In the genomic region with DNA sequence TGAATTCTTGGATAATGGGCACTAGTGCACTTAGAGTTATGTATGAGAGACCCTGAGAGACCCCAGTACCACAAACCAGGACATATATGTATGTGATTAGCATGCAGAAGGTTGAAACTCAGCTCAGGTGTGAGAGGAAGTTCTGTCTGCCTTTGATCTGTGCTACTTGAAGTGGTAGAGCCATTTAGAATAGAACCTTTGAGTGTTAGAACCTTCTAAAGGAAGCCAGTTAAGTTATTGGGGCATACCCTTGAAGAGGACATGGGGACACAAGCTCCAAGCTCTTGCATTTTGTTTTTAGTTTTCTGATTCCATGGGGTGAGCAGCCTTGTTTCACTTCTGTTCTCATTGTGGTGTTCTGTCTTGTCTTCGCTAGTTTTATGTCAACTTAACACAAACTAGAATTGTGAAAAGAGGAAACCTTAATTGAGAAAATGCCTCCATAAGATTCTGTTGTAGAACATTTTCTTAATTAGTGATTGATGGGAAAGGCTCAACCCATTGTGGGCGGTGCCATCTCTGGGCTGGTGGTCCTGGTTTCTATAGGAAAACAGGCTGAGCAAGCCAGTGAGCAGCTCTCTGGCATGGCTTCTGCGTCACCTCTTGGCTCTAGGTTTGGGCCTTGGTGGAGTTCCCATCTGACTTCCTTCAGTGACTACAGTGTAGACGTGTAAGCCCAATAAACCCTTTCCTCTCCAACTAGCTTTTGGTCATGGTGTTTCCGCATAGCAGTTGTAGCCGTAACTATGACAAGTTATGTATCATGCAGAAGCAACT, we compare ENCODE assay signal across 15 mouse cellular contexts. TPM values are rescaled to one million over a fixed set of nuclear protein-coding genes. Genes with fewer than 3 reads are reported as not detected.
DNase-seq lines count a peak whose midpoint lies in the region; ATAC-seq and TF ChIP-seq lines count a peak whose summit lies in the region.
"Had no signal": no experiment of that assay in that cellular context is flagged by ENCODE, and none has a peak within 500 bp of the region (broad histone marks: within the 10 kb centered on the region; RNA-seq: fewer than 3 reads in every experiment).

No protein-coding gene starts in this region.

- no peak for TF ChIP-seq EP300 in stomach, postnatal 0 days (optimal IDR thresholded peaks at IDR 0.05)

- peaks cover 19% of the 10 kb centered on the region for H3K4me1 ChIP-seq in kidney, postnatal 0 days (replicated peaks; ENCODE audit: insufficient read depth, low read length)
- H3K4me1 ChIP-seq in kidney, adult 2 months (ENCODE audit: control insufficient read depth, insufficient read depth, low read length), result peaks cover 24% of the 10 kb centered on the region
- H3K4me1 ChIP-seq in stomach, embryonic 15.5 days, result peaks cover 23% of the 10 kb centered on the region; the same call in 1 of the 2 replicates
- H3K4me1 ChIP-seq in stomach, postnatal 0 days (replicated peaks; ENCODE audit: control insufficient read depth, insufficient read depth), result peaks cover 2% of the 10 kb centered on the region; the same call in 1 of the 2 replicates
- H3K4me1 ChIP-seq in hindbrain, embryonic 12.5 days, result peaks cover 41% of the 10 kb centered on the region

- H3K9me3 ChIP-seq in kidney, postnatal 0 days (replicated peaks; ENCODE audit: low read length), result no peaks in the 10 kb centered on the region
- no peaks in the 10 kb centered on the region for H3K9me3 ChIP-seq in stomach, embryonic 15.5 days
- no peaks in the 10 kb centered on the region for H3K9me3 ChIP-seq in stomach, postnatal 0 days (ENCODE audit: control insufficient read depth, low read length)
- no peaks in the 10 kb centered on the region for H3K9me3 ChIP-seq in hindbrain, embryonic 12.5 days (replicated peaks)
- H3K9me3 ChIP-seq: G1E; hindbrain, embryonic 15.5 days; limb, embryonic 12.5 days had no signal

- no peaks in the 10 kb centered on the region for H3K36me3 ChIP-seq in kidney, postnatal 0 days (ENCODE audit: insufficient read depth, low read length)
- H3K36me3 ChIP-seq in kidney, adult 2 months (ENCODE audit: control insufficient read depth, insufficient read depth, low read length), result no peaks in the 10 kb centered on the region
- no peaks in the 10 kb centered on the region for H3K36me3 ChIP-seq in stomach, embryonic 15.5 days
- H3K36me3 ChIP-seq in stomach, postnatal 0 days (ENCODE audit: control insufficient read depth, insufficient read depth, low read length), result no peaks in the 10 kb centered on the region
- H3K36me3 ChIP-seq in hindbrain, embryonic 12.5 days, result no peaks in the 10 kb centered on the region
- H3K36me3 ChIP-seq: hindbrain, embryonic 15.5 days; limb, embryonic 12.5 days had no signal

- DNase-seq in adrenal gland, postnatal 14 days, result peak; percentile 32
- DNase-seq in adrenal gland, postnatal 25 days, result no peak
- no peak for DNase-seq in kidney, postnatal 0 days (ENCODE audit: low spot score)
- no peak for DNase-seq in kidney, adult 2 months
- DNase-seq in stomach, postnatal 0 days (ENCODE audit: low spot score), result no peak
- DNase-seq in Muller cell, postnatal 12 days (ENCODE audit: inconsistent ontology term), result no peak
- DNase-seq: cerebellum, adult 9-10 months; lung, adult 2 months; retina, postnatal 1 day had no signal

- no peak for TF ChIP-seq POLR2A in kidney, adult 2 months (IDR thresholded peaks at IDR 0.05; ENCODE audit: low read depth, low read length)

- no peak overlapping the region for H3K4me2 ChIP-seq in kidney, postnatal 0 days (ENCODE audit: low read length)
- H3K4me2 ChIP-seq in stomach, embryonic 15.5 days, result no peak overlapping the region
- H3K4me2 ChIP-seq in stomach, postnatal 0 days (replicated peaks; ENCODE audit: low read depth), result no peak overlapping the region
- H3K4me2 ChIP-seq in hindbrain, embryonic 12.5 days (replicated peaks), result no peak overlapping the region
- H3K4me2 ChIP-seq: hindbrain, embryonic 15.5 days; limb, embryonic 12.5 days had no signal

- no peaks in the 10 kb centered on the region for H3K27me3 ChIP-seq in kidney, postnatal 0 days (ENCODE audit: insufficient read depth, low read length)
- no peaks in the 10 kb centered on the region for H3K27me3 ChIP-seq in kidney, adult 2 months (replicated peaks; ENCODE audit: control insufficient read depth, insufficient read depth, low read length)
- no peaks in the 10 kb centered on the region for H3K27me3 ChIP-seq in stomach, embryonic 15.5 days (replicated peaks)
- H3K27me3 ChIP-seq in stomach, postnatal 0 days (ENCODE audit: control insufficient read depth, insufficient read depth, low read length), result no peaks in the 10 kb centered on the region
- H3K27me3 ChIP-seq in hindbrain, embryonic 12.5 days, result no peaks in the 10 kb centered on the region
- H3K27me3 ChIP-seq: hindbrain, embryonic 15.5 days; limb, embryonic 12.5 days had no signal

- TF ChIP-seq CTCF in kidney, postnatal 0 days (IDR thresholded peaks at IDR 0.05; ENCODE audit: low read depth), result no peak
- no peak for TF ChIP-seq CTCF in kidney, adult 2 months (conservative IDR thresholded peaks at IDR 0.05; ENCODE audit: insufficient read depth, insufficient read length, low read depth, low read length)
- no peak for TF ChIP-seq CTCF in stomach, postnatal 0 days (IDR thresholded peaks at IDR 0.05; ENCODE audit: low read depth)

- H3K4me3 ChIP-seq in kidney, postnatal 0 days (replicated peaks; ENCODE audit: low read depth, low read length), result no peak overlapping the region
- H3K4me3 ChIP-seq in kidney, adult 2 months (ENCODE audit: insufficient read depth, low read depth, low read length), result no peak overlapping the region
- H3K4me3 ChIP-seq in stomach, embryonic 15.5 days (replicated peaks), result no peak overlapping the region
- no peak overlapping the region for H3K4me3 ChIP-seq in stomach, postnatal 0 days (ENCODE audit: low read depth, low read length)
- H3K4me3 ChIP-seq in hindbrain, embryonic 12.5 days, result no peak overlapping the region
- H3K4me3 ChIP-seq: hindbrain, embryonic 15.5 days; limb, embryonic 12.5 days had no signal

- H3K9ac ChIP-seq in kidney, postnatal 0 days (ENCODE audit: low read depth, low read length), result no peak overlapping the region
- H3K9ac ChIP-seq in stomach, embryonic 15.5 days, result no peak overlapping the region
- H3K9ac ChIP-seq in stomach, postnatal 0 days (ENCODE audit: low read length), result no peak overlapping the region
- no peak overlapping the region for H3K9ac ChIP-seq in hindbrain, embryonic 12.5 days
- H3K9ac ChIP-seq: hindbrain, embryonic 15.5 days; limb, embryonic 12.5 days had no signal

- 74% methylated on average over 6 of the region's 6 CpGs for WGBS in kidney, postnatal 0 days
- WGBS in kidney, adult 2 months, result 82% methylated on average over 6 of the region's 6 CpGs
- 84% methylated on average over 6 of the region's 6 CpGs for WGBS in stomach, embryonic 15.5 days
- WGBS in stomach, postnatal 0 days, result 79% methylated on average over 6 of the region's 6 CpGs
- 88% methylated on average over 6 of the region's 6 CpGs for WGBS in hindbrain, embryonic 12.5 days

- ATAC-seq in kidney, postnatal 0 days (replicated peaks; ENCODE audit: low FRiP score, low read depth), result no peak
- 0 out of 2 replicates have a peak, but pooled peaks have one; percentile 59 for ATAC-seq in stomach, embryonic 15.5 days (ENCODE audit: insufficient read depth, low FRiP score, low read depth)
- no peak for ATAC-seq in stomach, postnatal 0 days (ENCODE audit: low FRiP score, low TSS enrichment)
- no peak for ATAC-seq in hindbrain, embryonic 12.5 days (ENCODE audit: low FRiP score)
- ATAC-seq: forebrain, embryonic 16.5 days had no signal

- 0 out of 2 replicates have a peak overlapping the region, but pooled peaks have one; percentile 43 for H3K27ac ChIP-seq in kidney, postnatal 0 days
- no peak overlapping the region for H3K27ac ChIP-seq in kidney, adult 2 months (ENCODE audit: insufficient read depth, low read depth, low read length)
- H3K27ac ChIP-seq in stomach, embryonic 15.5 days, result no peak overlapping the region
- no peak overlapping the region for H3K27ac ChIP-seq in stomach, postnatal 0 days (replicated peaks)
- H3K27ac ChIP-seq in hindbrain, embryonic 12.5 days, result no peak overlapping the region
- H3K27ac ChIP-seq: hindbrain, embryonic 15.5 days; limb, embryonic 12.5 days had no signal

RNA-seq across cellular contexts. Expression of gene Nck2, which starts 57.0 kb away (rescaled TPM):
- total RNA-seq in adrenal gland, postnatal 14 days (2021), result 28.1 and 29.2 TPM in 2 replicates
- total RNA-seq in adrenal gland, postnatal 25 days (2021), result 33.1 and 34.5 TPM in 2 replicates
- polyA plus RNA-seq in kidney, postnatal 0 days (2015; fragmentation: Nextera tagmentation; extraction: Ambion mirVana), result 41.8 and 43.0 TPM in 2 replicates
- 19.1 and 23.7 TPM in 2 replicates for polyA plus RNA-seq in kidney, adult 2 months (2012; rRNA removed)
- 41.3 and 42.2 TPM in 2 replicates for polyA plus RNA-seq in stomach, embryonic 15.5 days (2015; fragmentation: Nextera tagmentation; extraction: Ambion mirVana)
- polyA plus RNA-seq in stomach, postnatal 0 days (2015; fragmentation: Nextera tagmentation; extraction: Ambion mirVana), result 41.4 and 41.7 TPM in 2 replicates
- polyA plus RNA-seq in hindbrain, embryonic 12.5 days (2016; fragmentation: Nextera tagmentation; extraction: Ambion mirVana), result 53.8 and 54.4 TPM in 2 replicates
